Mouse (Mus musculus) brain, embryonic 14.5 days (tissue): Measurements from ENCODE around the gene Csrp1.

Experiments used
- CTCF ChIP-seq: fragments of 200-500 bp; IDR thresholded peaks from 2 replicates; pipeline ENCODE4 v1.5.1; 2012; ENCODE audit warnings: inconsistent platforms, mild to moderate bottlenecking, moderate library complexity, borderline replicate concordance; ENCODE audit not compliant: insufficient read depth, insufficient read length; ENCODE audit errors: extremely low read depth
- POLR2A ChIP-seq: fragments of 200-500 bp; IDR thresholded peaks from 2 replicates; pipeline ENCODE4 v1.6.1; 2012; ENCODE audit warnings: mild to moderate bottlenecking, inconsistent platforms, borderline replicate concordance; ENCODE audit not compliant: poor library complexity, insufficient read depth, insufficient read length, severe bottlenecking; ENCODE audit errors: extremely low read depth

DNA sequence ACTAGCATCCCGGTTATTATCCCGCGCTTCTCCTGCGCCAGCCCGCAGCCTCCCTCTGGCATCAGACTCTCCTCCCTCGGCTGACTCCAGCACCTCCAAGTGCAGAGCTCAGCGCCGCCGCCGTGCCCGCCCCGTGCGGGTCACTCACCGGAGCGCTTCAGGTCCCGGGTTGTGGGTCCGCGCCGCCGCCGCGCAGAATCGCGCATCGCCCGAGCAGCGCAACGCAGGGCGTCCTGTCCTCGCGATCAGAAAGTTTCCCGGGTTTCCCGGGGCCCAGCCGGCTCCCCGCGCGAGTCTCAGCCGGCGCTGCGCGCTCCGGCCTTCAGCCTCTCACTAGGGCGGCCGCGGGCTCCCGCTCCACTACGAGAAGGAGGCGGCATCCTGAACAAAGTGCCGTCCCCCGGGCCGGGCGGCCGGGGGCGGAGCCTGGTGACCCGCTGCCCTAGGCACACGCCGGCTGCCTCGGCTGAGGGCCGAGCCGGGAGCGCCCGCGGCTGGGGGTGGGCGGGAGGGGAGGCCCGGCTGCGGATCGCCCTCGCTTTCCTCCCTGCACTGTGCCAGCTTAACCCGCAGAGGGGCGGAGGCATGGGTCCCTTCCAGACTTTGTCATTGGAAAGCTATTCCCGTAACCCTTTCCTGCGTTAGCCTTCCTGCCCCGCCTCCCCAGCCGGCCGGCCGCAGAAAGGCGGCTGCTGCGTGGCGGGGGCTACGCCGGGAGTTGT, 31.9 kb upstream of the Csrp1 start:
- TF ChIP-seq CTCF, result no peak
- peak; percentile 51; the same call in 1 of the 2 replicates for TF ChIP-seq POLR2A
